Mouse (Mus musculus): ENCODE results near the gene Acadvl.
A peak's percentile ranks its signal among the peaks of the same experiment; 100 is the strongest.
"Not testable (repeated sequence)": the region's sequence is repeated elsewhere in the genome, so short reads cannot be mapped to it uniquely, and the experiment has no call there.

Acadvl gene

DNA sequence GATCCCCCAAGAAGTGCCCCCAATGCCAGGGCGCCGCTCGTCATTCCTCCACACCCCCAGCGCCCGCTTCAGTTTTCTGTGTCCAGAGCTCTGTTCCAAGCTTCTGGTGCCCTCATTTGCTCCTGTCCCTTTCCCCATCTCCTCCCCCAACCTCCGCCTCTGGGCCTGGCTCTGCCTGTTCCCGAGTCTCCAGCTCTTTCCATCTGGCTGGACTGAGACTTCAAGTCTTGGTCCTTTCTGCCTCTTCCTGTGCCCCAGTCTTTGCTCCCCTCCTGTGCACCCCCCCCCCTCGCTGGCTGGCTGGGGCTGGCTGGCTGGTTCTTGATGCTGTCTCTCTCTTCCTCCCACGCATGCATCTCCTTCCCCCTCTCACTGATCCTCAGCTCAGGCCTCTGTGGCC lies 12.2 kb upstream of the Acadvl start:
- no peak for DNase-seq (ENCODE audit: low read depth, low spot score)

- DNase-seq (ENCODE audit: low read depth, low spot score) = no peak
Measured at GRCm38 (mm10) chr11:70026689-70027088, 11.5 kb upstream of the Acadvl start.

DNA sequence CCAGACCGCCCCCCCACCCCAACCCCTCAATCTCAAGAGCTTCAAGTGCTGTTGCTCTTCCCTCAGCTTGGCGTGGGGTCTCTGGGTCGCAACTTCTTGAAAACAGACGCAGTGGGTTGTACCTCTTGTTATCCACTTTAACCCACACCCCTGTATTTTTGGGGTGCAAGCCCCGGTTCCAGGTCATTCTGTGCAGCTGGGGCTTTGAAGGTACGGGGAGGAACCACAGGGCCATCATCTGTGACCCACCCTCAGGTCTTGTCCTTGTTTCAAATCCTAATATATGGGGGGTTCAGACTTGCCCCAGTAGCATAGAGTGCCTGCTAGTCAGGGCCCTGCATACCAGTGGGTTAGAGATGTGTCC lies 8.9 kb upstream of the Acadvl start:
- no peak for DNase-seq (ENCODE audit: low read depth, low spot score)

GRCm38 (mm10) chr11:70023481-70024150 lies 8.4 kb upstream of the Acadvl start:
- no peak for DNase-seq (ENCODE audit: low read depth, low spot score)

- DNase-seq (ENCODE audit: low read depth, low spot score) = peak; percentile 98
Measured at GRCm38 (mm10) chr11:70021264-70022132, 6.3 kb upstream of the Acadvl start.

DNA sequence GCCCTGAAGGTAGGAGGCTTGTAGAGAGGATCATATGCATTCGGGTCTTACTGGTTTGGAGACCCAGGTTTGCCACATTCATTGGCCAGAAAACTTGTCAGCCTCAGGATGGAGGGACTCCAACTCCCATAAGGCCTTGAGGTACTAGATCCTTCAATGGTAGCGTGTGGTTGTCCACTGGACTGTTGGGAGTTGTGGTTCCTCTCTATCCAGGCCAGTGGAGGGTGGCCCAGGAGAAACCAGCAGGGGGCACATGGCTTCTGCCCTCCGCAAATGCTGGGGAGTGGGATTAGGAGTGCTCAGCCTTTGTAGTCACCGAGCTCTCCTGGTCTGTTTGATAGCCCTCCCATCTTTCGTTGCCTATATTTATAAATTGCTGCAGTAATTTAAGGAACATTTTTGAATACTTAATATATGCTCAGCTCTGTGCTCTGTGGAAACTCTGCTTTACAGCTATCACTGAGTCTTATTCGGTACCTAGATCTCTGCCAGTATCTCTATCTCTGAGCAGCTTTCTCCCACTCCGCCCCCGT lies 5.6 kb upstream of the Acadvl start:
- peak; percentile 78 for DNase-seq (ENCODE audit: low read depth, low spot score)

GRCm38 (mm10) chr11:70020022-70020631 lies 4.9 kb upstream of the Acadvl start:
- no peak for DNase-seq (ENCODE audit: low read depth, low spot score)

DNA sequence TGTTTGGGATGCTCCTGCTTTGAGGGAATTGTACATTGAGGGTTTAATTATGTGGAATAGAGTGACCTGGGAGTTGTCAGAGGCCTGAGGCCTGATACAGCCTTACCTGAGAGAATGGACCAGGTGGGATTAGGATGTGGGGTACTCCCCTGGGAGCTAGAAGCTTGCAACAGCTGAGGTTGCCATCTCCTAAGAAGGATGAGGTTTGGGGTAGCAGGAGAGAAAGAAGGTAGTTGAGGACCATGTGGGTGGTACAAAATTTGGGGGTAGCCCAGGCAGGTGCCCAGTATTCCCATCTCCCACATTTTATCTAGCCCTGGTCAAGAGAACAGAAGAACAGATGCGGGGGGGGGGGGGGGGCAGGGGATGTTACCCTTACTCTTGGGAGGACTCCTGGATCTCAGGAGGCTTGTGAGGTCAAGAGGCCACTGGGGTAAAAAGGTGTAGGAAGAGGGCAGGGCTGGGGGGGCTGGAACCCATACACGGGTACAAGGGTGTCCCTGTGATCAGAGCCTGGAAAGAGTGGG lies 4.3 kb upstream of the Acadvl start:
- DNase-seq (ENCODE audit: low read depth, low spot score) = no peak

GRCm38 (mm10) chr11:70018131-70018990 lies 3.1 kb upstream of the Acadvl start:
- DNase-seq (ENCODE audit: low read depth, low spot score) = peak; percentile 59

- no peak for DNase-seq (ENCODE audit: low read depth, low spot score)
Measured at GRCm38 (mm10) chr11:70017199-70017767, 2.1 kb upstream of the Acadvl start.

GRCm38 (mm10) chr11:70016669-70017068 lies 1.5 kb upstream of the Acadvl start, which contains the start of gene Dlg4:
TSS of gene Dlg4 (plus strand) at chr11:70016942.
- DNase-seq (ENCODE audit: low read depth, low spot score) = no peak

DNA sequence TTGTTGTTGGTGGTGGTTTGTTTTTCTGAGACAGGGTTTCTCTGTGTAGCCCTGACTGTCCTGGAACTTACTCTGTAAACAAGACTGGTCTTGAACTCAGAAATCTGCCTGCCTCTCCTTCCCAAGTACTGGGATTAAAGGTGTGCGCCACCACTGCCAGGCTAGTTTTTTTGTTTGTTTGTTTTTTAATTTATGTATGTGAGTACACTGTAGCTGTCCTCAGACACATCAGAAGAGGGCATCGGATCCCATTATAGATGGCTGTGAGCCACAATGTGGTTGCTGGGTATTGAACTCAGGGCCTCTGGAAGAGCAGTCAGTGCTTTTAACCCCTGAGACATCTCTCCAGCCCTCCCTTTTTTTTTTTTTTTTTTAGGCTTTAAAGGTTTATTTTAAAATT lies 966 bp upstream of the Acadvl start:
- DNase-seq (ENCODE audit: low read depth, low spot score) = not testable (repeated sequence)

DNA sequence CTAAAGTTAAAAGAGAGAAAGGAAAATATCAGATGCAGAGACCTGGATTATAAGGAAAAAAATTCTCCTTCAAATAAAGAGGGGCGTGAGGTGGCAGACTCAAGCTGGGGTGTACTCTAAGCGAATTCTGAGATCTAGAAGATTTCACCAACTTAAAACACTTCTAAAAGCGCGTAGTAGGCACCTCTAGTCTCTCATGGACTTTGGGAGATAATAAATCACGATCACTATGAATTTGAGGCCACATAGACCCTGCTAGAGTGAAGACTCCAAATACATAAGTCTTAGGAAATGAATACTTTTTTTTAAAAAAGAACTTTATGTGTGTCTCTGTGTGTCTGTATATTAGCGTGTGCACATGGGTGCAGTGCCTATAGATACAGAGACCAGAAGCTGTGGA lies 466 bp upstream of the Acadvl start:
- DNase-seq (ENCODE audit: low read depth, low spot score) = no peak

DNA sequence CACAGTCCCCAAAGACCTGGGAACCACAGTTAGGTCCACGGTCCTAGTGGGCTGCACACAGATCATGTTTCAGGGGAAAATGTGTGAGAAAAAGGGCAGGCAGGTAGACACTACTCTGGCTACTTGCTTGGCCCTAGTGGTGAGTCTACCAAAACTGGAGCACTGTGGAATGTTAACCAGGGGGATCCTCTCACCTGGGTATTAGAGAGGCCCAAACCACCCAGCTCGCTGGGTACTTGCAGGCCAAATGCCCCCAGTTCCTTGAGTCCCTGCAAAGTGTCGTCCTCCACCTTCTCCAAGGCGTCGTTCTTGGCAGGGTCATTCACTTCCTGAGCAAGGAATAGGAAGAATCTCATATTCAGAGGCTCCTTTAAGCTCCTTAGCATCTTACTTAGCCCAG lies 1.2 kb downstream of the Acadvl start:
- no peak for DNase-seq (ENCODE audit: low read depth, low spot score)

GRCm38 (mm10) chr11:70013408-70013807 lies 1.8 kb downstream of the Acadvl start:
- DNase-seq (ENCODE audit: low read depth, low spot score) = no peak

- no peak for DNase-seq (ENCODE audit: low read depth, low spot score)
Measured at GRCm38 (mm10) chr11:70012931-70013330, 2.3 kb downstream of the Acadvl start.

DNA sequence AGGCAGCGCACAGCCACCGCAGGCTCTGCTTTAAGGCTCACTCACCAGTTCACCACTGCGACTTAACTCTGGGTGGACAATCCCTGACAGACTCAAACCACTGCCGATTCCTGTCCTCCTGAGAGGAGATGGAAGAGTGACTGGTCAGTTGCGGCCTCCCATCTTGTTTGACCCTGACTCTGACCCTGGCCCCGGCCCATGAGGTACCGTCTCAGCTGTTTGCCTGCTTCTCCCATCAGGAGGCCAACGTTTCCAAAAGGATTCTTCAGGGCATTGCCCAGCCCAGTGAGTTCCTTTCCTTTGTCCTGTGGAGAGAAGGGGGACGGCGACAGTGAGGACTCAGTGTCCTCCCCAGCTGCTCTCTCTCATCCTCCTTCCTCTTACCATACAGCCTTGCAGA lies 4.2 kb downstream of the Acadvl start:
- no peak for DNase-seq (ENCODE audit: low read depth, low spot score)

- DNase-seq (ENCODE audit: low read depth, low spot score) = no peak
Measured at GRCm38 (mm10) chr11:70010548-70010947, 4.7 kb downstream of the Acadvl start.

DNA sequence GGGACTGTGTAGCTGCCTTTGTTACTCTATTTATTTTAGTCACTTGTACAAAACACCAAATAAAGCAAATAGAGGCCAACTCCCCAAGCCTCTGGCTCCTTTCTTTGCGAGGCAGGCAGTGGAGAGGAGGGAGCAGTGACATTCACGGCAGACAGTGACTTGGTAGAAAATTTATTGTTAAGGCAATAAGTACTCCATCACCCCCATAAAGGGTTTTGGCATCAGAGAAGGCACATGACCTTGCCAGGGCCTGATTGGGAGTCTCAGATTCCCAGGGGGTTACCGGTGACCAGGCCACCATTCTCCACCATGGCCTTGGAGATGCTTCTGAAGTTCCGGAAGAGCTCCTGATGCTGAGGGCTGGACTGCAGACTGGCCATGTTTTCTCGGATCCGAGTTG lies 5.2 kb downstream of the Acadvl start:
- no peak for DNase-seq (ENCODE audit: low read depth, low spot score)

GRCm38 (mm10) chr11:70005521-70005920 lies 9.7 kb downstream of the Acadvl start:
- DNase-seq (ENCODE audit: low read depth, low spot score) = no peak

- DNase-seq (ENCODE audit: low read depth, low spot score) = no peak
Measured at GRCm38 (mm10) chr11:70002471-70002870, 12.7 kb downstream of the Acadvl start.

All from retina, postnatal 7 days (tissue).